Mouse (Mus musculus): ENCODE results near the gene Ugt2b36. TPM values are rescaled to one million over a fixed set of nuclear protein-coding genes. Genes with fewer than 3 reads are reported as not detected.
"Not testable (repeated sequence)": the region's sequence is repeated elsewhere in the genome, so short reads cannot be mapped to it uniquely, and the experiment has no call there.

The Ugt2b36 gene
- polyA plus RNA-seq (2014; fragmentation: Nextera tagmentation; extraction: Ambion mirVana) = not detected in 2 replicates

DNA sequence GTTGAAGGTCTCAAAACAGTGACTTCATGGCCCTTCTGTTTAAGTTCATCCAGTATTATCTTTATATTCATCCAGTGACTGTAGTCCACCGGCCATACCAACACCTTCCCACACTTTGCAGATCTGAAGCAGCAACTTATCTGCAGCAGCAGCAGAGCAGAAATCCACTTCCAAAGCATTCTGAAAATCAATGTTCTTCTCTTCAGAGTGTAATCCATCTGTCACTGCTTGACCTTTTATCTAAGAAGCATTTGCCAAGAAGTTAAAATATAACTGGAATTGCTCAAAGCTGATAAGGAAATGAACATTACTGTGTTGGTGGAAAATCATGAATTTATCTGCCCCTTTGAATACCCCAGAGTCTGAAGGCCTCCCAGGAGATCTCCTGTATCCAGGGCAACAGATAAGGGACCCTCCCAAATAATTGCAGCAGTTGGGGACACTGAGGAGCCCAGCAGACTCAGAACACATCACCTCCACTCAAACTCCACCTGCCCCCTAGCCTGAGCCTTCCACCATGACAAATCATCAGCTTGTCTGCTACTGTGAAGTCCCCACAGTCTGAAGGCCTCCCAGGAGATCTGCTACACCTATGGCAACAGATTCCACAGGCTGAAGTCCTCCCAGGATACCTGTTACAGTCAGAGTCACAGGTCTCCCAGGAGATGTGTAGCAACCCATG is at the start of gene Ugt2b36:
Gene Ugt2b36 (minus strand): TSS at position 210 of the 682 bp plus-strand sequence.
- no peak within 1 kb of the TSS for H3K27ac ChIP-seq (replicated peaks in 1 of 2; ENCODE audit: control insufficient read depth in 1 of 2, insufficient read depth in 1 of 2, low read depth in 2 of 2, low read length in 2 of 2)
- H3K4me3 ChIP-seq (ENCODE audit: control insufficient read depth in 1 of 2, insufficient read depth in 1 of 2, low read depth in 1 of 2, low read length in 2 of 2) = no peak within 1 kb of the TSS
- no peaks in the 10 kb centered on the region for H3K9me3 ChIP-seq (ENCODE audit: control insufficient read depth, low read length)
- no peaks in the 10 kb centered on the region for H3K4me1 ChIP-seq (ENCODE audit: control insufficient read depth in 2 of 2, insufficient read depth in 2 of 2, low read length in 2 of 2)
- no peaks in the 10 kb centered on the region for H3K36me3 ChIP-seq (ENCODE audit: control insufficient read depth, insufficient read depth, low read length)
- no peak for ATAC-seq (ENCODE audit: insufficient number of reproducible peaks, insufficient read depth, low FRiP score, low read depth)
- WGBS = 59% methylated on average over 1 of the region's 1 CpGs
- no peak within 1 kb of the TSS for H3K4me2 ChIP-seq (ENCODE audit: low read length)
- H3K27me3 ChIP-seq (ENCODE audit: control insufficient read depth, insufficient read depth, low read length) = no peaks in the 10 kb centered on the region
- no peak within 1 kb of the TSS for H3K9ac ChIP-seq (ENCODE audit: low read length)

DNA sequence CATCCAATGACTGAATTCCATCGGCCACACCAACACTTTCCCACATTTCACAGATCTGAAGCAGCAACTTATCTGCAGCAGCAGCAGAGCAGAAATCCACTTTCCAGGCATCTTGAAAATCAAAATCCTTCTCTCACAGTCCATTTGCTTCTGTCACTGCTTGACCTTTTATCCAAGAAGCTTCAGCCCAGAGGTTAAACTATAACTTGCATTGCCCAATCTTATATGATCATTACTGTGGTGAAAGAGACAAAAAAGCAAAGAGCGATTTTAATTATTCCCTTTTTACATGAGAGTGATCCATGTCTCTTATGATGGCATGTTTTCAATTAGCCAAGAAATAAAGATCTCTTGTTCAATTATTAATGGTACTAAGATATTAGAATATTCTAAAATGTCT is 47.8 kb upstream of the Ugt2b36 start, which contains the start of gene Ugt2b5:
Gene Ugt2b5 (minus strand): TSS at position 123 of the 400 bp plus-strand sequence.
- not testable (repeated sequence) for ATAC-seq (ENCODE audit: insufficient number of reproducible peaks, insufficient read depth, low FRiP score, low read depth); H3K4me1 ChIP-seq (ENCODE audit: control insufficient read depth in 2 of 2, insufficient read depth in 2 of 2, low read length in 2 of 2); H3K4me2 ChIP-seq (ENCODE audit: low read length); H3K36me3 ChIP-seq (ENCODE audit: control insufficient read depth, insufficient read depth, low read length); H3K9ac ChIP-seq (ENCODE audit: low read length); H3K27ac ChIP-seq (replicated peaks in 1 of 2; ENCODE audit: control insufficient read depth in 1 of 2, insufficient read depth in 1 of 2, low read depth in 2 of 2, low read length in 2 of 2); H3K4me3 ChIP-seq (ENCODE audit: control insufficient read depth in 1 of 2, insufficient read depth in 1 of 2, low read depth in 1 of 2, low read length in 2 of 2); H3K9me3 ChIP-seq (ENCODE audit: control insufficient read depth, low read length); H3K27me3 ChIP-seq (ENCODE audit: control insufficient read depth, insufficient read depth, low read length)
- 84% methylated on average over 1 of the region's 2 CpGs for WGBS

DNA sequence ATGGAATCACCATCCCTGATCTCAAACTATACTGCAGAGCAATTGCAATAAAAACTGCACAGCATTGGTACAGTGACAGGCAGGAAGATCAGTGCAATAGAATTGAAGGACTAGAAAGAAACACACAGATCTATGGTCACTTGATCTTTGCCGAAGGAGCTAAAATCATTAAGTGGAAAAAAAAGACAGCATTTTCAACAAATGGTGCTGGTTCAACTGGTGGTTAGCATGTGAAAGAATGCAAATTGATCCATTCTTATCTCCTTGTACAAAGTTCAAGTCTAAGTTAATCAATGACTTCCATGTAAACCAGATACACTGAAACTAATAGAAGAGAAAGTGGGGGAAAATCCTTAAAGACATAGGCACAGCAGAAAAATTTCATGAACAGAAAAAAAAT is 11.3 kb upstream of the Ugt2b36 start:
- H3K27me3 ChIP-seq (ENCODE audit: control insufficient read depth, insufficient read depth, low read length); H3K4me2 ChIP-seq (ENCODE audit: low read length); H3K27ac ChIP-seq (replicated peaks in 1 of 2; ENCODE audit: control insufficient read depth in 1 of 2, insufficient read depth in 1 of 2, low read depth in 2 of 2, low read length in 2 of 2); H3K4me3 ChIP-seq (ENCODE audit: control insufficient read depth in 1 of 2, insufficient read depth in 1 of 2, low read depth in 1 of 2, low read length in 2 of 2); H3K9me3 ChIP-seq (ENCODE audit: control insufficient read depth, low read length); H3K36me3 ChIP-seq (ENCODE audit: control insufficient read depth, insufficient read depth, low read length); H3K4me1 ChIP-seq (ENCODE audit: control insufficient read depth in 2 of 2, insufficient read depth in 2 of 2, low read length in 2 of 2); ATAC-seq (ENCODE audit: insufficient number of reproducible peaks, insufficient read depth, low FRiP score, low read depth); H3K9ac ChIP-seq (ENCODE audit: low read length): not testable (repeated sequence)
- 84% methylated on average over 1 of the region's 1 CpGs for WGBS

DNA sequence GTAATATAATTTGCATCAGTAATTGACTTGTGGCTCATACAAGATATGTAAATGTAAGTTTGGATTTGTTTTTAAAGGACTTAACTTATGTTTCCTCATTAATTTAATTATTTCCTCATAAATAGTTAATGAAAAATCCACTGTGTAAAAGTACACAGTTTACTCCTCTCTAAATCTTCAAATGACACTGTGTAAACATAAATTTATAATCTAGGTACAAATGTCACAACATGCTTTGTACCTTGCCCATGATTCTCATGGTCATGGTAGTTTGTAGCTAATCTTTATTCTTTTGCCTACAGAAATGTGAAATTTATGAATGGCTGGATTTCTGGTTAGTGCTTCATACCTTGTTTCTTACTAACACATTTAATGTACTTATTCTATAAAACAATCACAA is 1.2 kb downstream of the Ugt2b36 start:
- no peak for ATAC-seq (ENCODE audit: insufficient number of reproducible peaks, insufficient read depth, low FRiP score, low read depth)
- Histone ChIP-seq H3K27ac (replicated peaks in 1 of 2; ENCODE audit: control insufficient read depth in 1 of 2, insufficient read depth in 1 of 2, low read depth in 2 of 2, low read length in 2 of 2) (no peak overlapping the region), H3K4me3 (ENCODE audit: control insufficient read depth in 1 of 2, insufficient read depth in 1 of 2, low read depth in 1 of 2, low read length in 2 of 2) (no peak overlapping the region), H3K36me3 (ENCODE audit: control insufficient read depth, insufficient read depth, low read length) (no peaks in the 10 kb centered on the region), H3K9ac (ENCODE audit: low read length) (no peak overlapping the region), H3K4me2 (ENCODE audit: low read length) (no peak overlapping the region), H3K9me3 (ENCODE audit: control insufficient read depth, low read length) (no peaks in the 10 kb centered on the region), H3K4me1 (ENCODE audit: control insufficient read depth in 2 of 2, insufficient read depth in 2 of 2, low read length in 2 of 2) (no peaks in the 10 kb centered on the region), H3K27me3 (ENCODE audit: control insufficient read depth, insufficient read depth, low read length) (no peaks in the 10 kb centered on the region)

DNA sequence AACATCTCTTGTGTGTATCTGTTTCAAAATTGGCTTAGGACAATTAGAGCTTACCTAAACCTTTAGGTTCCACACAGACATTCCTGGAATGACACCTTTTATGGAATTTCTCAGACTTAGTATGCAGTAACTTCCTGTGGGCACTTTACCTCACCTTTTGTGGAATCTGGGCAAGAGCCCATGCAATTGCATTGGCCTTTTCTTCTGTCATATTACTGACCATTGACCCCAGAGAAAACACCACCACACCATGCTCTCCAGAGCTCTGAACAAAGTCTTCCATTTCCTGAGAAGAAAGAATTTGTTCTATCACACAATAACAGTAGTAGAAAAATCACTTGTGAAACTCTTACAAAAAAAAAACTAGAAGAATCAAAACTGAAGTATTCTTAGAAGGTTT is 3.1 kb downstream of the Ugt2b36 start:
- Histone ChIP-seq H3K4me3 (ENCODE audit: control insufficient read depth in 1 of 2, insufficient read depth in 1 of 2, low read depth in 1 of 2, low read length in 2 of 2) (no peak overlapping the region), H3K9ac (ENCODE audit: low read length) (no peak overlapping the region), H3K9me3 (ENCODE audit: control insufficient read depth, low read length) (no peaks in the 10 kb centered on the region), H3K27me3 (ENCODE audit: control insufficient read depth, insufficient read depth, low read length) (no peaks in the 10 kb centered on the region), H3K4me2 (ENCODE audit: low read length) (no peak overlapping the region), H3K4me1 (ENCODE audit: control insufficient read depth in 2 of 2, insufficient read depth in 2 of 2, low read length in 2 of 2) (no peaks in the 10 kb centered on the region), H3K36me3 (ENCODE audit: control insufficient read depth, insufficient read depth, low read length) (no peaks in the 10 kb centered on the region), H3K27ac (replicated peaks in 1 of 2; ENCODE audit: control insufficient read depth in 1 of 2, insufficient read depth in 1 of 2, low read depth in 2 of 2, low read length in 2 of 2) (no peak overlapping the region)
- no peak for ATAC-seq (ENCODE audit: insufficient number of reproducible peaks, insufficient read depth, low FRiP score, low read depth)

DNA sequence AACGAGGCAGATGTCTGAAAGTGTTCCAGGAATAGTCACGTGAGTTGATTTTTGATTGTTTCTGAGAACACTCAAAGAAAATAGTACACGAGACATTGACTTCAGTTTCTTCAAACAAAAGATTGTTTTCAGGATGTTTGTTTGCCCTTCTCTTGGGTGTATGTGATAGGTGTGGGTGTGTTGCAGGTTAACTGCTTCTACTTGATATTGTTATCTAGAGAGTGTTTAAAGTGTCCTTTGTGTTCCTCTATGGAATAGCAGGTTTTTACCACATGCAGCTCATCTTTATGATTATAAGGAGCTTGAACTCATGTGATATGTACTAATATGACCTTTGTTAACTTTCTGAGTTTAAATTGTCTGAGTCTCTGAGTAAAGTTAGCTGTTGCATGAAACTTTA is 6.1 kb downstream of the Ugt2b36 start:
- no peak overlapping the region for H3K4me2 ChIP-seq (ENCODE audit: low read length)
- WGBS = 59% methylated on average over 3 of the region's 3 CpGs
- no peak for ATAC-seq (ENCODE audit: insufficient number of reproducible peaks, insufficient read depth, low FRiP score, low read depth)
- no peak overlapping the region for H3K27ac ChIP-seq (replicated peaks in 1 of 2; ENCODE audit: control insufficient read depth in 1 of 2, insufficient read depth in 1 of 2, low read depth in 2 of 2, low read length in 2 of 2)
- H3K4me1 ChIP-seq (ENCODE audit: control insufficient read depth in 2 of 2, insufficient read depth in 2 of 2, low read length in 2 of 2) = no peaks in the 10 kb centered on the region
- H3K9ac ChIP-seq (ENCODE audit: low read length) = no peak overlapping the region
- H3K4me3 ChIP-seq (ENCODE audit: control insufficient read depth in 1 of 2, insufficient read depth in 1 of 2, low read depth in 1 of 2, low read length in 2 of 2) = no peak overlapping the region
- no peaks in the 10 kb centered on the region for H3K27me3 ChIP-seq (ENCODE audit: control insufficient read depth, insufficient read depth, low read length)
- H3K36me3 ChIP-seq (ENCODE audit: control insufficient read depth, insufficient read depth, low read length) = no peaks in the 10 kb centered on the region
- H3K9me3 ChIP-seq (ENCODE audit: control insufficient read depth, low read length) = no peaks in the 10 kb centered on the region

DNA sequence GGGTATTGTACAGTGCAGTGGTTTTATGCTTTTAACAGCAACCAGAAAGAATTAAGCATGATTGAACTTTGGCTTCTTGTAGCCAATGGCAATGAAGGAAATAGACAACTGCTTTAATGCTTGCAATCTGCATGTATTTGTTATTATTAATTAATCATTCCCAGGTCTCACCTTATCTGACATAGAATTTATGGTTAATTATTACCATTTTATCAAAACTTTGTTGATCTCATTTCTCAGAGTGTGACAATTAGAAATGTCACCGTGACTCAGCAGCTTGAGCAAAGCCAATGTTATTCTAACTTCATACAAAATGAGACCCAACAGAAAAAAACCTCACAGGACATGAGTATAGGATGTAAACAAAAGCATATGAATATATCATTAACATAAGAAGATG is 61.7 kb downstream of the Ugt2b36 start:
- WGBS = 73% methylated on average over 1 of the region's 1 CpGs
- no peak for ATAC-seq (ENCODE audit: insufficient number of reproducible peaks, insufficient read depth, low FRiP score, low read depth)

DNA sequence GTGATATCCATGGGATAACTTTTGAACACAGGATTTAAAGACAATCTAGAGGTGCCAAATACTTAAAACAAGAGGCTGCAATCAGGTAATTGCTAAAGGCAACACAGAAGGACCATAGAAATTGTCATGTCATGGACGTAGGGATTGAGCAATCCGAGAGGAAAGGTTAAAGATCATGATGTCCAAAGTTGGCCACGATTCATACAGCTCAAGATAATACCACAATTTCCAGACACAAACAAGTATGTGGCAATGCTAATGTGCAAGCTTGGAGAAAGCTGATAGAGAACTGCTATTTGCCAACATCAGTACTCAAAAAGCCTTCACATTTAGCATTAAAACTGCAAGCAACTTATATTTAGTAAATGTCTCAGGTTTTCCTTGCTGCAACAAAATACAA is 65.0 kb downstream of the Ugt2b36 start:
- Histone ChIP-seq H3K4me3 (ENCODE audit: control insufficient read depth in 1 of 2, insufficient read depth in 1 of 2, low read depth in 1 of 2, low read length in 2 of 2) (no peak overlapping the region), H3K4me1 (ENCODE audit: control insufficient read depth in 2 of 2, insufficient read depth in 2 of 2, low read length in 2 of 2) (no peaks in the 10 kb centered on the region), H3K9ac (ENCODE audit: low read length) (no peak overlapping the region), H3K27ac (replicated peaks in 1 of 2; ENCODE audit: control insufficient read depth in 1 of 2, insufficient read depth in 1 of 2, low read depth in 2 of 2, low read length in 2 of 2) (no peak overlapping the region), H3K36me3 (ENCODE audit: control insufficient read depth, insufficient read depth, low read length) (no peaks in the 10 kb centered on the region), H3K4me2 (ENCODE audit: low read length) (no peak overlapping the region), H3K9me3 (ENCODE audit: control insufficient read depth, low read length) (no peaks in the 10 kb centered on the region), H3K27me3 (ENCODE audit: control insufficient read depth, insufficient read depth, low read length) (no peaks in the 10 kb centered on the region)
- 55% methylated on average over 3 of the region's 3 CpGs for WGBS
- no peak for ATAC-seq (ENCODE audit: insufficient number of reproducible peaks, insufficient read depth, low FRiP score, low read depth)

More for the DNA sequence above, 61.7 kb downstream of the Ugt2b36 start:
- no peak overlapping the region for H3K27ac ChIP-seq (replicated peaks in 1 of 2; ENCODE audit: control insufficient read depth in 1 of 2, insufficient read depth in 1 of 2, low read depth in 2 of 2, low read length in 2 of 2)
- H3K4me1 ChIP-seq (ENCODE audit: control insufficient read depth in 2 of 2, insufficient read depth in 2 of 2, low read length in 2 of 2) = no peaks in the 10 kb centered on the region
- H3K4me2 ChIP-seq (ENCODE audit: low read length) = no peak overlapping the region
- no peak overlapping the region for H3K4me3 ChIP-seq (ENCODE audit: control insufficient read depth in 1 of 2, insufficient read depth in 1 of 2, low read depth in 1 of 2, low read length in 2 of 2)
- H3K9me3 ChIP-seq (ENCODE audit: control insufficient read depth, low read length) = no peaks in the 10 kb centered on the region
- no peaks in the 10 kb centered on the region for H3K36me3 ChIP-seq (ENCODE audit: control insufficient read depth, insufficient read depth, low read length)
- H3K27me3 ChIP-seq (ENCODE audit: control insufficient read depth, insufficient read depth, low read length) = no peaks in the 10 kb centered on the region
- no peak overlapping the region for H3K9ac ChIP-seq (ENCODE audit: low read length)

All from heart, embryonic 14.5 days (tissue).